Mouse (Mus musculus): ENCODE measurements around the gene Kbtbd7.

DNA sequence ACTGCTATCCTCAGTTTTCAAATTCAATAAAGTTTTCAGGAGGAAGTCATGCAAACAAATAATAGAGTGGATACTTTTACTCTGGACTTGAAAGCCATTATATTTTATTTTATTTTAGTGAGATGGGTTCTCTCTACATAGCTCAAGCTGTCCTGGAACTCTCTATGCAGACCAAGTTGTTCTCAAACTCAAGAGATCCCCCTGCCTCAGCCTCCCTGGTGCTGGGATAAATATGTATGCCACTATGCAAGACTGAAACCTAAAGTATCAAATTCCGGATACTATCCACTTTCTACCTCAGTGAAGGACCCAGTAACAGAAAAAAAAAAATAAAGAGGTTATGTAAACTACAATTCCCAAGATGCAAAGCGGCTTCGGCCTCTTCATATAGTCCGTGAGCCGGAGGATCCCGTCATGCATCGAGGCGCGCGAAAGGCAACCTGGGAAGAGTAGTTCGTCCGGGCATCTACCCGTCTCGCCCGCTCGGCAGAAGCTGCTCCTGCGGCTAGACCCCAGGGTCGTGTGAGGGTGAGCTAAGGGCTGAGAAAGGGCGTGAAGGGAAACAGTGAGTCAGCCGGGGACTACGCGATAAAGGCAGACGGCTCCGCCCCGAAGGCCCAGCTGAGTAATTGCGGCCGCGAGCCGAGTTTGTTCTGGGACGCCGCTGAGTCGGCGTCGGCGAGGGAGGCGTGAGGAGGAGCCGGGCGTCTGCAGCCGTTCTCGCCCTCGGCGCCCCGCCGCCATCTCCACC is at the start of gene Kbtbd7:
- TF ChIP-seq TCF12 (IDR thresholded peaks at IDR 0.05; ENCODE audit: insufficient read depth, poor library complexity, severe bottlenecking): no peak
- no peak for TF ChIP-seq POLR2A (IDR thresholded peaks at IDR 0.05; ENCODE audit: insufficient read length, low read depth)
- TF ChIP-seq MYOD1 (IDR thresholded peaks at IDR 0.05; ENCODE audit: control insufficient read depth in 1 of 3, insufficient read length in 2 of 3, low read depth in 2 of 3): no peak
- TF ChIP-seq E2F4 (IDR thresholded peaks at IDR 0.05; ENCODE audit: insufficient read depth): no peak
- TF ChIP-seq USF1 (IDR thresholded peaks at IDR 0.05; ENCODE audit: low read depth): no peak
- no peak for TF ChIP-seq MAX (IDR thresholded peaks at IDR 0.05; ENCODE audit: low read depth)
- TF ChIP-seq MYOG (IDR thresholded peaks at IDR 0.05; ENCODE audit: control insufficient read depth in 1 of 3, insufficient read depth in 1 of 3, insufficient read length in 2 of 3, low read depth in 2 of 3): no peak
- TF ChIP-seq POLR2AphosphoS2 (IDR thresholded peaks at IDR 0.05; ENCODE audit: insufficient read length, low read depth): no peak
- TF ChIP-seq CEBPB (IDR thresholded peaks at IDR 0.05; ENCODE audit: insufficient read depth, poor library complexity, severe bottlenecking): no peak
